Mouse (Mus musculus) lung, postnatal 0 days (tissue): ENCODE measurements around the gene Sphk1.

Experiments
- CTCF ChIP-seq: IDR thresholded peaks from 2 replicates; pipeline ENCODE4 v1.5.1; 2016; ENCODE audit warnings: antibody characterized with exemption, mild to moderate bottlenecking
- EP300 ChIP-seq: IDR thresholded peaks from 2 replicates; pipeline ENCODE4 v1.6.1; 2016; ENCODE audit warnings: antibody characterized with exemption, mild to moderate bottlenecking, control low read depth

GRCm38 (mm10) chr11:116550748-116551147, 20.0 kb downstream of the Sphk1 start:
- TF ChIP-seq EP300 (0 out of 2 replicates have a peak, but pooled peaks have one; percentile 24), CTCF (no peak)
